Mouse (Mus musculus): Measurements from ENCODE around the gene Wdr13. TPM values are rescaled to one million over a fixed set of nuclear protein-coding genes. Genes with fewer than 3 reads are reported as not detected.

Wdr13 gene
- 10 to 100 TPM; 34.0 to 39.2 TPM for total RNA-seq (2023)

DNA sequence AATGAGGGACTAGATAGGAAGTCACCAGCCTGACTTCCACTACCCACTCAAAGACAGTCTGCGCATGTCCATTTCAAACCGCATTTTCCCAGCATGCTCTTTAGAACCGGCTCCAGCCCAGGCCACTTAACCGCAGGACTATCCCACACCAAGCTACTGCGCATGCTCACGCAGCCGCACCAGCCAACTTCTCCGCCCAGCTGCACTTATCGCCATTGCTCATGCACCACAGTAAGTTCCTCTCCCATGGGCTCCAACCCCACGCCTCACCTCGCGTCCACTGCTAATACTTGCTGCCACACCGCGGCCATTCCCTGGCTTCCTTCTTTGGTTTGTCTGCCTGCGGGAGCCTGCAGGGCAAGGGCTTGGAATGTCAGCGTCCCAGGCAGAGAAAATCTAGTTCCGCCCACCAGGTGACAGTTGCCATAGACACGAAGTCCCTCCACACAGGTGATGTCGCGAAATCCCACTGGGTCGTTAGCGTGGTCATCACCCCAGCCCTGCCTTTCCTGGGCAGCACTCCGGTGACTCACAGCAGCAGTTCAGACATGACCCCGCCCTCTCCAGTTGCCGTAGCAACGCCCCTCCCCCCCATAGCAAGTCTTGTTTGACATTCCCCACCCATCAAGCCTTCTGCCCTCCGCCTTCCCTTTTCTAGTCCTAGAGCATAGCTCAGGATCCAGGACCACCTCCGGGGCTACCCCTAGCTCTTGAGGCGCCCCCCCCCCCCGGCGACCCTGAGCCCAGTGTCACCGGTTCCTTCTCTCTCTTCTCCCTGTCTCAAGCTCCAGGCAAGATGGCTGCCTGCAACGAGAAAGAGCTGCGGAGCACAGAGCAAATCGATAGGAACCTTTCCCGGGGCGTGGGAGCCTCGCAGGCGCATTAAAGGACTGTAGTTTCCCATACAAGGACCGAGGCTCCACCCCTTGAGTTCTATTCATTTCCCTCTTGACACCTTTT is at the start of gene Wdr13:
Gene Wdr13, minus strand, starts transcription at position 876 of the 960 bp plus-strand sequence.

DNA sequence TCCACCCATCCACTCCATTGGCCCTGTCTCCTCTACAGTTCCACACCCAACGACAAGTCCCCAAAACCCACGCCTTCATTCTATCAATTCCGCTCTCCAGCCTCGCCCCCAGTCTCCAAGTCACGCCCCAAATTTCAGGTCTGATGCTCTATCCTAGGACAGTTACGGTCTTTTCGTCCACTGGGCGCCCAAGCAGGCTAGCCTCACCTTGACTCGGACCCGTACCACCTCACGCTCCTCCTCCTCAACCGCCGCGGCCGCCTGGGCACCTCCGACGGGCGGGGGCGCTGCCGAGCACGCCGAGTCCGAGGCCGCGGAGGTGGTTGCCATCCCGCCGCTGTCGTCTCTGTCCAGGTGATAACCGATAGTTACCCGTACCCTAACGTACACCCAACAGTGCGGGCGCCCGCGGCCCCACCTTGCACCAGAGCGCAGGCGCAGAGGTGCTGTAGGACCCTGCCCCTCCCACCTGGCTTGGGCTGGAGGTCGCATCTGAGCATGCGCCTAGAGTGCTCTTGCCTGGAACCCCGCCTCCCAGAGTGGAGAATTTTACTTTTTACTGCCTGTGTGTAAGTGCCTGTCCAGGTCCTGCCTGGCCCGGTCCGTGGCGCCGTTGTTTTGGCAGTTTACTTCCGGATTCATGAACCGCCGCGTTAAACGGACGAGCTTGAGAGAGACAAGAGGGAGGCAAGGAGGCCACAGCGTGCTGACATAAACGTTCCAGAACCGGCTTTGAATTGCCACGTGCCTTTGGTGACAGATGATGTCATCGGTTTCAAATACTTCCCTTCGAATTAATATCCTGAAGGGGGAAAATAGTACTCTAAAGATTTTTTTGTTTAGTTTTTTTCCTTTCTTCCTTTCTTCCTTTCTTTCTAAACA is 43.1 kb upstream of the Wdr13 start, which contains the start of gene Tbc1d25:
Gene Tbc1d25, minus strand, starts transcription at position 678 of the 882 bp plus-strand sequence.

DNA sequence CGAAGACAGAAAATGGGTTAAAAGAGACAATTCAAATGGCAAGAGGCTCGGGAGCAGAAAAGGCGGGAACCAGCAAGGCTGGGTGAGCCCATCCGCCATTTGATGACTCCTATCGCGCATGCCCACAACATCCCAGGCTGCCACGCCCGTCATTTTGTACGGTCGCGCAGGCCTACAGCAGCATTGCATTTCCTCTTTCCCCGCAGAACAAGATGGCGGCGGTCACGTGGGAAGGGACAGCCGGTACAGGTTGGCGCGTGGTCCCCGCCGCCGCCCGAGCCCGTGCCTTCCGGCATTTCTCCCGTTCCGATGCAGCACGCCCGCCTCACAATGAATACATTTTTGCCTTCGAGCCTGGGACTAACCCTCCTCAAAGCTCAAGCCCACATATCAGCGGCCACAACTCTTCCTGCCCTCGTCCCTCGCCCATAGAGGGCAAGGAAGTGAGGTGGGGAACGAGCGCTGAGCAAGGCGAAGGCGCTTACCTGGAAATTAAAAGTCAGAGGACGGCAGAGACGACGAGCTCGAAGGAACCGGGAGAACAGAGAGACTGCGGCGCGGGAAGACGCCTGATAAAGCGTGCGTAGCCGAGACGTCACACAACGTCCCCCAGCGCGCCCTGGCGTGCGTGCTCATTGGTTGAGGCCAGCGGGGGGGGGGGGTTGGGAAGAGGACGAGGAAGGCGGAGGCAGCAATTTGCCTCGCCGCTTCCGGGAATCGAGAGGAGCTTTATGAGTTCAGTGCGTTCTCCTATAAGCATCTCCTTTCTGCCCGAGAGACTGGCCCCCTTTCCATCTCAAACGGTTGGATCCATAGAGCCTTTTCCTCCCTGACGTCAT is 12.7 kb upstream of the Wdr13 start, which contains the start of gene Rbm3:
Gene Rbm3, minus strand, starts transcription at position 728 of the 839 bp plus-strand sequence.

DNA sequence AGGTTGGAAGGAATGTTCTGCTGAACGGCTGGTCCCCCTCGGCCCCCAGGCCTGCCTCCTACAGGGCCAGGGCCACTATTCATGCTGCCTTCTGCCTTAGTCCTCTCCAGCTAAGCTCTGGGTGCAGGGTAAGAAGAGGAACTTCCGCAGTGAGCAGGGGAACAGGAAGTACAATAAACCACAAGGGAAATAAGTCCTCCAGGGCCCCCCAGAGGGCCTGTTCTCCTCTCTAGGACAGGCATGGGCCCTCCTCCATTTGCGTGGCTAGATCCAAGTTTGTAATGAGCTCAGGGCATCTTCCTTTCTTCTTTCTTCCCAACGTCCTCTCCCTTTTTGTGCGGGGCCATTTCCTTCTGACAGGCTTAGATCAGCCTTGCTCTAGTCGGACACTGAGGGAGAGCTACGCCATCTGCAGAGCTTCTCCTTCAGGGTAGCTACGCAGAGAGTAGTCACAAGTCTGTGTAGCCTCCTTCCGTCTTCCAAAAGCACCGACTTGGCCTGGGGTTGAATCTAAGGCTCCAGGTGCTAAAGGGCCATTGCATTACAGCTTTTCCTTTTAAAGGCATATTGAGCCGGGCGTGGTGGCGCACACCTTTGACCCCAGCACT is 42.2 kb downstream of the Wdr13 start, which contains the start of gene Was:
Gene Was, minus strand, starts transcription at position 153 of the 608 bp plus-strand sequence.

DNA sequence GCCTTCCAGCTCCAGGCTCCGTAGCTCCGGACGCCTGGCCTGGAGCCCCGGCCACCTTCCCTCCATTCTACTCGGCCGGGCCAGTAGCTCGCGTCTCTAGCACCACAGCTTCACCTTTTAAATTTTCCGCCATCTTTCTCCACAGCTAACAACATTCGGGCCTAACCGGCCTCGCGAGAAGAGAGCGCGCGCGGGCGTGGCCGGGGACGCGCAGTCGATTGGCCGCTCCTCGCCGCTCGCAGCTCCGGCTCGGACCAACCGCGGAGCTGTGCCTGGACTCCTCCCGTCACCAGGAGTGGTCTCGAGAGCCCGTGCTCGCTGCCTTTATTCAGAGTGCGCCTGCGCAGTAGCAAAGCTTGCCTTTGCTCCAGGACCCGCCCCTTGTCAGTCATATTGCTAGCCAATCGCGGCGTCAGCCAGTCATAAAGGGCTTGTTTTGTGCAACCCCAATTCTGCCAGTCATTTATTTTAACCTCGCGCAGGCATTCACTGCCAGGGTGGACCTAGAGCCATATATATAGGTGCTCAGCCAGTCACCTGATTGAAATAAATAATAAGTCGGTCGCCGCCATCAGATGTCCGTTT is 58.2 kb downstream of the Wdr13 start, which contains the start of gene Suv39h1:
Gene Suv39h1, minus strand, starts transcription at position 331 of the 585 bp plus-strand sequence.

Other genes starting within 250 kb of the Wdr13 start
- 10 to 100 TPM; 15.6 to 23.7 TPM for gene Slc35a2, start 248.9 kb downstream of the Wdr13 start, total RNA-seq (2023)
- 10 to 100 TPM; 37.7 to 43.9 TPM for gene Pqbp1, start 233.6 kb downstream of the Wdr13 start, total RNA-seq (2023)
- 10 to 100 TPM; 48.6 to 57.2 TPM for gene Timm17b, start 233.5 kb downstream of the Wdr13 start, total RNA-seq (2023)
- not detected for gene Gm10491, start 225.1 kb downstream of the Wdr13 start, total RNA-seq (2023)
- not detected for gene Gm10490, start 223.3 kb downstream of the Wdr13 start, total RNA-seq (2023)
- not detected for gene Pcsk1n, start 213.1 kb downstream of the Wdr13 start, total RNA-seq (2023)
- not detected for gene Eras, start 204.3 kb downstream of the Wdr13 start, total RNA-seq (2023)
- 10 to 100 TPM in 1 of 2 experiments, 1 to 10 TPM in 1; 8.4 to 10.1 TPM for gene Hdac6, start 185.0 kb downstream of the Wdr13 start, total RNA-seq (2023)
- gene Gata1, start 154.8 kb downstream of the Wdr13 start, total RNA-seq (2023), result 10 to 100 TPM in 1 of 2 experiments, 1 to 10 TPM in 1; 4.3 to 12.0 TPM
- not detected for gene Glod5, start 114.4 kb downstream of the Wdr13 start, total RNA-seq (2023)
- 10 to 100 TPM; 30.6 to 35.0 TPM for gene Suv39h1, start 58.1 kb downstream of the Wdr13 start, total RNA-seq (2023)
- 100 to 1,000 TPM; 161 to 164 TPM for gene Was, start 42.4 kb downstream of the Wdr13 start, total RNA-seq (2023)
- 100 to 1,000 TPM; 325 to 356 TPM for gene Rbm3, start 13.0 kb upstream of the Wdr13 start, total RNA-seq (2023)
- 10 to 100 TPM; 10.3 to 15.6 TPM for gene Tbc1d25, start 43.3 kb upstream of the Wdr13 start, total RNA-seq (2023)
- gene Ebp, start 60.6 kb upstream of the Wdr13 start, total RNA-seq (2023), result 10 to 100 TPM; 37.5 to 49.5 TPM
- gene Porcn, start 73.6 kb upstream of the Wdr13 start, total RNA-seq (2023), result under 1 TPM; 0.31 to 0.77 TPM
- 10 to 100 TPM; 14.8 to 17.0 TPM for gene Ftsj1, start 119.5 kb upstream of the Wdr13 start, total RNA-seq (2023)
- 10 to 100 TPM in 1 of 2 experiments, 1 to 10 TPM in 1; 2.1 to 16.0 TPM for gene Slc38a5, start 138.2 kb upstream of the Wdr13 start, total RNA-seq (2023)
- not detected for gene Ssxb10, start 194.5 kb upstream of the Wdr13 start, total RNA-seq (2023)
- not detected for gene Ssxb9, start 234.1 kb upstream of the Wdr13 start, total RNA-seq (2023)